Mouse (Mus musculus): ENCODE measurements around the gene Aff1. TPM values are rescaled to one million over a fixed set of nuclear protein-coding genes. Genes with fewer than 3 reads are reported as not detected.
A peak's percentile ranks its signal among the peaks of the same experiment; 100 is the strongest.

The Aff1 gene
- total RNA-seq, 2 experiments from 2014 or later: 38.3 to 39.9 TPM

DNA sequence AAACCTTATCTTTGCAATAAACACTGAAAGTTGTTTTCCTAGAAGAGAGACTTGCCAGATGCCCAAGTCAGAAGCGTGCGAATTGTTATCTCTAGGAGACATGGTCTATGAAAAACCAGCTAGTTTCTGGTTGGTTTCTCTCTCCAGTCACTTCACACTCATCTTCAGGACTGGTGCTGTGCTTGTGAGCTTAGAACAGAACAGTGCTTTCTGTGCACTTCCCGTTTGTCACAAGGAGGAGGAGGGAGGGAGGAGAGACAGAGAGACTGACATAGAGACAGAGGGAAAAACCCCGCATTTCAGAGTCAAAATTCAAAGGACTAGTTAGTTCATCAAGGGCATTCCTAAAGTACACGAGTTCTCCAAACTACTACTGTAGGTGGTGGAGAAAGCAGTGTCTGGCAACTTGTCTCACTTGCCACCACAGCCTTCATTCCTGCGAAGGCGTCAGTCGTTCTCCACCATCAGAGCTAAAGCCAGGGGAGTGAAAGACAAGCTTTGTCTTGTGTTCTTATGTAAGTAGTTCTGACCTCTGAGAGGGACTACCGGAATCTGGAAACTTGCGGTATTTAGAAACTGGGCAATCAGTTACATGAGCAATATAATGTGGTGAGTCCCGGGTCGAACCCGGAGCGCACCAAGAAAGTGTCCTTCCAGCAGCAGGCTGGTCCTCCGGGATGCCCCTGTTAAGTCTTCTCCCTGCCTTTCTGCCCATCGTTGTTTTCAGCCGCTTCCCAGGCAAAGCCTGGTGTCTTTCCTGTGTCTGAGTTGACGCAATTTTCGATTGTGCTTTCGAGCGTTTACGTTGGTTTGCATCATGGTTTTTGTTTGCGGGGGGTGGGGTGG, 60.7 kb downstream of the Aff1 start:
- peak; percentile 42 for DNase-seq

DNA sequence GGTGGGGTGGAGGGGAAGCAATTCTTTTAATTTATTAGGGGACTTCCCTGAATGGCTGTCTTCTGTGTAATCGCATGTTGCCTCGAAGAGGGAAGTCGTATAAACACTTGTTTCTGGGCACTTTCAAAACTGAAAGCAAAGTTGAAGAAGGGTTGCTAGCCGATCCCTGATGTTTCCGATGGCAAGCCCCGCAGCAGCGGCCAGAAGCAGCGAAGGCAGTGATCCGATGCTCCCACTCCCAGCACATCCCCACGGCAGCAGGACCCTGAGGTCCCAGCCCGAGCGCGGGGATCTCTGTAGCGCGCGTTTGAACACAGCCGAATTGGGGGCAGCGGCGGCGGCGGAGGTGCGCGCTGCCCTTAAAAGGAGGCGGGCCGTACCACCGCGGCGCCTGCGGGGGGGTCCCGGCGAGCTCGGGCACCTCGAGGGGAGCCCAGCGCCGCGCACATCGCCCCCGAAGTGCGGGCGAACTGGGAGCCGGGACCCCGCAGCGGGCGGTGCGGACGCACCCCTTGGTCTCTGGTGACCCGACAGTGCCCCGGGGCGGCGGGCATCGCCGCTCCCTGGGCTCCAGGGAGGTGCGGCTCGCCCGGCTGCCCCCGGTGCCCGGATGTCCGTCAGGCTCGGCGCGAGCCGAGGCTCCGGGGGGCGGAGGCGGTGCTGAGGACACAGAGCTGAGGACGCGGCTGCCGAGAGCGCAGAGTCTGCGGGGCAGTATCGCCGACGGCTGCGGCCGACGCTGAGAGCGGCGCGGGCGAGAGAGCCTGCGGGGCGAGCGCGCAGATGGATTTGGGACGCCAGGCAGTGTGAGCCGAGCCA, 61.5 kb downstream of the Aff1 start:
- DNase-seq: peak; percentile 91

DNA sequence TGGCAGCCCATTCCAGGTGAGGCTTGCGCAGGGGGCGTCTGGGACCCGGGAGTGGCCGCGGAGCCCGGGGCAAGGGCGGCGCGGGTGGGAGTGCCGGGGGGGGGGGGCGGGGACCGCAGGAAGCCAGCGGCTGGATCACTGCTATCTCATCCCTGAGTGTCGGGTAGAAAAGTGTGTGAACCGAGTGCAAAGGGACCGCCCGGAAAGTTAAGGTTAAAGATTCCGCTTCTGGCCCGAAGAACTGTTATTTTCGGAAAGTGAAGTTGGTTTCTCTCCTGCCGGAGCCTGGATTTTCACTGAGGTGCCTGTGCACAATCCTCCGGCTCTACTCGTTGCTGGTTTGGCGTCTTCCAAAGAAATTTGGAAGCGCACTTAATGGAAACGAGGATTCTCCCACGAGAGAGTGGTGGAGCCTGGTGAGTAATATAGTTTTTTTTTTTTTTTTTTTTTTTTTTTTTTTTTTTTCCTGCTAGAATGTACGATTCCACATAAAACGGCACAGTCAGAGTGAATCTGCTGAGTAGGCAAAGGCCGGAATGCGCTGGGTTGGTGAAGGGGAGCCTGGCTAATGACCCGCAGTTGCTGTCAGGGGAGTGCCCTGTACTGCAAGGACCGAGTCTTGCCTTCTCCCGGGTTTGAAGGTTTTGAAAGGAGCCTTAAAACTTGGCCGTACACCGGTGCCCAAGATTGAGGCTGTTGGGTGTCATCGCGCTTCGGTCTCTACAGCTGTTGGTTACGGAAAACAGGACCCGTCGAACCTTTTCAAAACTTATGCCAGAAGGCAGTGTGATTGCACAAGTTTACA, 62.4 kb downstream of the Aff1 start:
- DNase-seq: peak; percentile 60

DNA sequence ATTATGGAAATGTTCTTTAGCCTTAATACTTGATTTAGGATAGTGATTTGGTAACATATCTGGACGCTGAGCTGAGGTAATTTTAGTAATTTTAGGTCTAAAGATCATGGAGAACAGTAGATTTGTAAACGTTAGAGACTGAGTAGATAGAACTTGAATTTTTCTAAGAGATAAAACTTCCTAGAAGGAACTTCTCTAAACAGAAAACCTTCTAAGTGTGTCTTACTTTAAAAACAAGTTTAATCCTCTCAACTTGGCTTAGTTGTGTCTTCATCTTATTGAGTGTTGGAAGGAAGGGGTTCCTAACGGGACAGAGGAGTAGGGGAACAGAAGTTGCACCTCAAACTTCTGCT, 62.9 kb downstream of the Aff1 start:
- DNase-seq: no peak

DNA sequence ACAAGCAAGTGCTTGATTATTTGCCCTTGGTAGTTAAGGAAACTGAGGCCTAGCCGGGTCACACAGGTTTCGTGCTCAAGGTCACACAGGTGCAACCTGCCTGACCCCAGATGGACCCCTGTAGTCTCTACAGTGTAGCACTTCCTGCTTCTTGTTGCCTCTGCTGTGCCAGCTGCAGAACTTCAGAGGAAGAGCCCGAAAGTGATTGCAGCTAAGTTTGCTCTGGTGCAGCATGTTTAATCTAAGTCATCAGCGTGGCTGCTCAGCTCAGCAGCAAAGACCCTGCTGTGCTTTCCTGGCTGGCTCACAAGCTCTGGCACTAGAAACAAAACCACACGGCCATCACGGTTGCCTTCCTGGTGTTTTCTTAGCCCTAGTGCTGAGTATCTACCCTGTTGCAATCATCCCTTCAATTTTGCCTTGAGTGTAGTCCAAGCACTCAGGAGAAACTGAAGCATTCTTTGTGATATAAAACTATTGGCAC, 64.1 kb downstream of the Aff1 start:
- no peak for DNase-seq

DNA sequence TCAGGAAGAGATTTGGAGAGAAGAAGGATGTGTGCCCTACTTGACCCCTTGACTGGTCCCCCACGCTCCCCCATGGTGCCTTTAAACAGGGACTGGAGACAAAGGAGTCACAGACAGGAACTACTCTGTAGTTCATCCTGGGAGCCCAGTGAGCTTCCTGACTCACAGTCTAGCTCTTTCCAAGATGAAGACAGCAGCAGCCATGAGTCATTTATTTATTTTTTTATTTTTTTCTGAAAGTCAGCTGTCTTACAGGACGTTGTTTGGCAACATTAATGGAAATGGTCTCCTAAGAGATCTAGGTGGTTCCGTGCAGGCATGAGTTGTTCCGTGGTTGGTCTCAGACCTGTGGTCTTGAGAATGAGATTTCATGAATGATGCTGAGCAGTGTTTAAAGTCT, 66.3 kb downstream of the Aff1 start:
- no peak for DNase-seq

DNA sequence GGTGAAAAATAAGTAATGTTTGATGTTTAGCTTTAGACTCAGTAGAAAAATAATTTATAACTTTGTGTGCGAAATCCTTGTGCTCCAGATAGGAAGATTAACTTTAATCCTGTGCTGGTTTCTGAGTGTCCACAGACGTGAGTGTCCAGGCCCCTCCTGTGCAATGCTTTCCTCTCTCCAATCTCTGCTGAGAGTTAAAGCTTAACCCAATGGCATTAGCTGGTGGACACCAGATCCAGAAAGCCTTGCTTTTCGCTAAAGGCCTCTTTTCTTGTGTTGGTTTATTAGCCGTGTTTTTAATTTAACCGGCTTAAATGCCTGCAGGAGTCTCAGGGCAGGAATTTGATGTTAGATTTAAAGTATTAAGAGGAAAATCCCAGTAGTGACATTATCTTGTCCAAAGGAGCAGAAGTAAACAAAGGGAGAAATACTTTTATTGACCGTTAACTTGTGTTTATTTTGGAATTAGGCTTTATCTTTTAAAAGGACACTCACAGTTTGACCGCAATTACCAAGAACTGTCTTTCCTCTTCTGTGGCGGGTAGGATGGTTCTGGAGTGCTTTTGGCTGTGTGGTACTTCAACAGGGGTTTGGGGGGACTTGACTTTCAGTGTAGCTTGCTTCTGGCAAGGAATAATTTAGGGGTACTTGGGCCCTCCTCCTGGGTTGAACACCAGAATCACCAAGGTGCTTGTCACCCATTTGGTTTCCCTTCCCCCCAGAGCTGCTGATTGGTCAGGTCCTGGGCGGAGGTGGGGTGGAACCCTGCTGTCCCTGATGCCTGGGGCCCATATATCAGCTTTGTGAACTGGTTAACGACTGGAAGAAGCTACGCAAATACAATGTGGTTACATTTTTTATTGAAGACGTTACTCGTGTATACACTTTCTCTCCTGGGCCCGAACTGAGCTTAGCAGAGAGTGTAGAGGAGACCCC, 67.6 kb downstream of the Aff1 start:
- no peak for DNase-seq

DNA sequence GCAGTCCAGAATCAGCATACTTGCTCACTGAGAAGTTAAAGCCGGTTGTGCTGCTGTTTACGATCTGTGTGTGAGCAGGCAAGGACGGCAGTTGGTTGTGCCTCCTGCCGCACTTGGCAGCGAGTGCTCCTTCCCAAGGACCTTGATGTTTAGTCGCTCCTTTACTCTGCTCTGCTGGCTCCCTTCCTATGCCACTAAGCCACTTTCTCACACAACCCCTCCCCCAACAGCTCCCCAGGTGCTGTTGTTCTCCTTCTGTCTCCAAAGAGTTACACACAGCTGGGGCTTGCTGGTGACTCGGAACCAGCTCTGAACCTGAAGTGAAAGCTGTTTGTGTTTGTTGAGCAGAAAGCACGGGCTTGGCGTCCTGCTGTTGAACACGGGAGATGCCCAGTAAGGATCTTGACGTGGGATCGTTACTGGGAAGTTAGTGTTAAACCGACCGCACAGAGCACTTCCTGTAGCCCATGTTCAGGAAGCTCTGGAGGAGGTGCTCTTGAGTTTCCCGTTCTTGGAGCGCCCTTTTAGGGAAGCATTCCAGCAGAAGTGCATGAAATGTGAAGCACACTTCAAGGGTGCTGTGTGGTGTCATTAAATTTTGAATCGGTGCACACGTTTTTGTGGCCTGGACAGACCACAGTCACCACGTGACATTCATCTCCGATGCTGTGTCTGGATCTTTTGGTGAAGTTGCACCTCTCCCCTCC, 68.4 kb downstream of the Aff1 start:
- peak; percentile 40 for DNase-seq

DNA sequence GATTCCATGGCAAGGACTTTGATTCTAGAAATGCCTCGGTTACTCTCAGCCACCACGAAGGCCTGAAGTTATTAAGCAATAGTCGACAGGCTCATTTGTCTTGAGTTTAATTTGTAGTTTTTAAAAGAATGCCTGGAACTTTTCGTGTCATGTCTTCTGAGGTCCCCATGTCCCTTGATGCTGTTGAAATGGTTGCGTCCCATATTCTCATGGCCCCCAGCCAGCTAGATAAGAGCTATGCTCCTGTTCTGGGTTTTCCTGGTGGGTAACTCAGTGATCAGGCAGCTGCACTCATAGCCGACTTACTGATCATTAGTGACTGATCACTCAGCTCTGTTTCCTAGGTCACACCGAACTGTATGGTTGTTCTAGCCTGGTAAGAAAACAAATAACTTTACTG, 69.6 kb downstream of the Aff1 start:
- no peak for DNase-seq

DNA sequence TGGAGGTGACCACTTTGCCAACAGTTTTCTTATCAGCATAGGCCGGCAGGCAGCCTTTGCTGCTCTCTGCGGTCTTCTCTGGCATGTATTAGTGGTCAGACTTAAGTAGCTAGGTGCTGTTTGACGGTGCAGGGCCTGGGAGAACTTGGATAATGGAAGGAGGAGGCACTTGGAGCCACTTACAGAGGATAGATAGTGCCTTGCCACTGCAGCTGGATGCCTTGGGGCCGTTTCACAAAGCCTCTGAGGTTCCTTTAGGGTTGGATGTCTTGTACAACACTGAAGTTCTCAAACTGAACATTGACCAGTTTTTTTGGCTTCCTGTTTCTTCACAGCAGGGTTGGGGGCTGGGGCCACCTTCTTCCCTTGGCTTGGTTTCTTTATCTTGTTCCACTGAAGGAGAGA, 70.7 kb downstream of the Aff1 start:
- no peak for DNase-seq

DNA sequence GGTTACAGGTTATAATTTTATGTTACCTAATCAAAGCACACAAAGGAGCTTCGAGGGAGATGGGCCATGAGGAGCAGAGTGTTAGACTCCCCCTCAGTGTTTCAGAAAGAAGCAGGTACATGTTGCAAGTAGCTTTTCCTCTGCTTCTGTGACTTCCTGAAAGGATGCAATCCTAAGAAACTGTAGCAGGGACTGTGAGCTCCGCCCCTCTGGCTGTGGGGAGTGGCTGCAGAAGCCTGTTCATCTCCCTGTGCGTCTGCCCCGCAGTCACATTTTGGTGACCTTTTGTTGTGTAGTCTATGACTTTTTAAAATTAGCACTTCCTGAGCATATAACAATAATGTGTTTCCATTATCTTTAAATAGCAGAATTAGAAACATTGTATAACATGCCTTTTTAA, 73.2 kb downstream of the Aff1 start:
- no peak for DNase-seq

DNA sequence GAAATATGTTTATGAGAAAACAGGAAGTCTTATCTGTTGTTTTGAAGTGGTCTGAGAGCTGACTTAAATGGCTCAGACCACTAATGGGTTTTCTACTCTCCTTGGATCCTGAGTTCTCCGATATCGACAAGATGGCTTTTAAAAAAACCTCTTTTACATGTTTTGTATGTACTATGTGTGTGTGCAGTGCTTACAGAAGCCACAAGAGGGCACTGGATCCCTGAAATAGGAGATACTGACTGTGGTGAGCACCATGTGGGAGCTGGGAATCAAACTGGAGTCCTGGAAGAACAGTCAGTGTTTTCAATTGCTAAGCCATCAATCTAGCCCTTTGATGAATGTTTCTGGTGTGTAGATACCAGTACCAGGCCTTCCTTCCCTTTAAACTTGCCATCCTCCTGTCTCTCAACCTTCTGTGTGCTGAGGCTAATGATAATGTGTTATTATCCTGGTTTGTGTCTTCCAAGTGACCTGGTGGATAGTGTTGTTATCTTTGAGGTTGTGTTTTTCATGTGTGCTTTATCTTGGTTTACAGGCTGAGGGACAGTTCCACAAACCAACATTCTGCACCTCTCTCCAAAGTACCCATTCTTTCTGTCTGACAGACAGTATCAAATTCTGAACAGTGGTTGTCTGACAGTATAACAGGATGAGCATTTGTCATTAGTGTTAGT, 73.7 kb downstream of the Aff1 start:
- DNase-seq: no peak

DNA sequence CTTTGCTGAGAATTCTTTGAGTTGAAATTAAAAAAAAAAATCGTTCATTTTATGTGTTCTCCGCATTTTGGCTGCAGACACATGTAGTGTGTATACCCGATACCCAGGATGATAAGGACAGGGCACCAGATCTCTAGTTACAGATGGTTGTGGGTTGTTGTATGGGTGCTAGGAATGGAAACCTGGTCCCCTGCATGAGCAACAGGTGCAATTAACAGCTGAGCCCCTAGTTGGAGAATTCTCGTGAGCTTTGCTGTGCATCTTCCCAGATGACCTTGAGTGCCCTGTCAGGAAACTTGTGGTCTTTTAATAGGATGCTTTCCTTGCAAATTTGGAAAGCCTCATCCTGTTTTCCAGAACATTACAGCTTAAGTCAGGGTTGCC, 74.2 kb downstream of the Aff1 start:
- no peak for DNase-seq

DNA sequence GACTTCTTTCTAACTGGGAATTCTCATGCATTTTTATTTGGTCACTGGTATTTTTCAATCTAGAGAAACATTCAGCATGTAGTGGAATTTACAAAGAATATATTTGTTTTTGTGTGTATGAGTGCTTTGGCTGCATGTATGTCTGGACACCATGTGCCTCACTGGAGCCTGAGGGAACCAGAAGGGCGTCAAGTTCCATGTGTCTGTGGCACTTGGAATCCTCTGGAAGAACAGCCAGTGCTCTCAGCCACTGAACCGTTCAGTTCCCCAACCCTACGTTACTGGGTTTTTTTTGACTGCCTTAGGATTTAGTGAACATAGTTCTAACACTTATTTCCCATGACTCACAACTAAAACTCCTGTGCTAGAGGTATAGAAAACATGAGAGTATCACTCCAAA, 76.8 kb downstream of the Aff1 start:
- no peak for DNase-seq

DNA sequence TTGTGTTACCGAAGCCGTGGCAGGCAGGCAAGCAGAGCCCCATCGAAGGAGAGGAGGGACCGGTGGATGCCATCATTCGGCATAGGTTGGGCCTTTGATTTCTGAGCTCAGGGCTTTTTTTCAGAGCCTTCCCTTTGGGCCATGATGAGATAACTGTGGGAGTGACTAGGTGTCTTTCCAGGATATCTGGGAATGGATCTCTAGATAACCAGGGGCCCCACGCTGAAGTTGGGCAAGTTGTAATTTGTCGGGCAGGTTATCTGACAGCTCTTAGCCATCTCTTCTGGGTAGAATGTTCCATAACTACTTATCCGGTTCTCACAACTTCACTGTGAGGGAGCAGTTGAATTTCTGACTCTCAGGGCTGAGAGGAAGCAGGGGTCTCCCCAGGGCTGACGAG, 77.5 kb downstream of the Aff1 start:
- no peak for DNase-seq

DNA sequence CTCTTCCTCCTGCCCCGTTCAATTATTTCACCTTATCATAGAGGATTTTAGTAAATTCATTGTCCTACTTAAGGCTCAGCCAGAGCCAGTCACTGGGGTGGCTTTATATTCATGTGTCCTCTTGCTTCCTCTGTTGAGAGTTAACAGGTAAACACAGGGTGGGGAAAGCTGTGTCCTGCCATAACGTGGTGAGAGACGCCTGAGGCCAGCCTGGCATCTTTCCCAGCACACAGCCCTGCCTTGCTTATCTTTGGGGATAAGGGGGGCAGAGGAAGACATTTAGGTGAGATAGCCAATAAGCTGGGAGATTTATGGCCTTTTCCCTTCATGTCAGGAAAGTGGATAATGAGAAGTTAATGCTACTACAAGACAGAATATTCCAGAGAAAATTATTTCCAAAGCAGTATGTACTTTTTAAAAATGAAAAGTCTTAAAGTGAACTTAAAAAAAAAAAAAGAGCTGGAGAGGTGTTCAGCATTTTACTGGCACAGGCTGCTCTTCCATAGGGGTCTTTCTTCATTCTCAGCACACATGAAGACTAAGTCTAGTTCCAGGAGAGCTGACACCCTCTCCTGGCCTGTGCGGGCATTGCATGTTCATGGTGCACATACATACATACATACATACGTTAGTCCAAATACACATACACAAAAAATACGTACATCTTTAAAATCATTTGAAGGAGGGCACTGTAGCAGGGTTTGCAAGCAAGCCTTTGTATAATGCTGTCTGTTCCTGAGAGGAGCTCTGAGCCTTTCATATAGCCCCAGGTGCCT, 78.5 kb downstream of the Aff1 start:
- DNase-seq: peak; percentile 58

DNA sequence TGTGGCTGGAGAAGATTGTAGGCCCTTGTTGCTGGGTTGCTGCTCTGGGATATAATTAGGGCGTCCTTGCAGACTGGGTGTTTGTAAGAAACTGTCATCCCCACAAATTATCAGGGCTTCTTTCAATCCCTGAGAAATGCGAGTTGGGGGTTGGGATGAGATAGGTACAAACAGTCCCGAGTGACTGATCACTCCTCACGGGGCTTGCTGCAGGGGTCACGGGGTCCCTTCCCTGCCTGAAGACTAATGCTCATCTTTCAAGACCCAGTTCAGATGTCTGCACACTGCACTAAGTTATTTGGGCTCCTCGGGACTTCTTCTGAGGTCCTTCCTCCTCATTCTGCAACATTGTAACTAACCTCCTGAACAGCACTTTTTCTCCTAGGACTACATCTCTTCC, 79.2 kb downstream of the Aff1 start:
- no peak for DNase-seq

DNA sequence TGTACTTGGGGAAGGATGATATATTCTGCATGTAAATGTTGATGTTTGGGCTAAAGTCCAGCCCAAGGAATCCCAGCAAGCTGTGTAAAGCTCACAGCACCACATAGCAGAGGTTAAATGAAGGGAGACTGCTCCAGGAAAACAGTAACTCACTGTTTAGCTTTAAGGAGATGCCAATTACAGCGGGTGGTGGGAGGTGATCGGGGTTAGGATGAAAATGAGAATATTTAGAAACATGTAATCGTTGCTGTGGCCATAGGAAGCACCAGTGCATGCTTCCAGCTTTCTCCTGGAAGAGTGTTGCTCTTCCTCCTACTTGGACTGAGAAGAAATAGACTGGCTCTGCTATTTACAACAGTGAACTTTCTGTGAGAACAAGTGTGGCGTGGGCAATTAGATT, 80.1 kb downstream of the Aff1 start:
- DNase-seq: no peak

DNA sequence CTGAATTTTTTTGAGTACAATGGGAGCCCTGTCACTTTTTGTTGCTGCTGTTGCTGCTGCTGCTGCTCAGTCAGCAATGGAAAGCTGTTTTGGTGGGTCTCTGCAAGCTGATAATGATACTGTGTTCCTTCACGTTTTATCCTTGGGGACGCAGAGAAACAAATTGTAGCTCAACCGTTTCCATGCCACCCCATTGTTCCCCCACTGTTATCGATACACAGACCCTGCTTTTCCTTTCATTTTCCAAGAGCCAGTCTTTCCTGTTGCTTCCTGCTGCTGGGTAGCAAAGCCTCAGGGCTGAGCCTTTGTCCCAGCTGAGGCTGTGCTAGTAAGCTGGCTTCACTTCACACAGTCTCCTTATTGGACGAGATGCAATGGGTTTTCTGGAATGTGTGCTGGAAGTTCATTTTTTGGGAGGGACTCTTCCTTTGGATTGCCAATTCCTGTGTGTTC, 81.0 kb downstream of the Aff1 start:
- peak; percentile 52 for DNase-seq
